Mouse (Mus musculus) kidney, adult 18-20 months (tissue): ENCODE data around the gene Rhox4a.
"Not testable (repeated sequence)": the region's sequence is repeated elsewhere in the genome, so short reads cannot be mapped to it uniquely, and the experiment has no call there.

ENCODE experiments used
- DNase-seq: peaks from one replicate; pipeline ENCODE4 v3.0.0; 2021

Gene Rhox4a

GRCm38 (mm10) chrX:37265038-37265437, at the start of gene Rhox4a:
TSS of gene Rhox4a (plus strand) at chrX:37265338.
- DNase-seq = not testable (repeated sequence)

- not testable (repeated sequence) for DNase-seq
These were observed 43.0 kb upstream of the Rhox4a start, which contains the start of gene Rhox1 for GRCm38 (mm10) chrX:37222158-37222557. TSS of gene Rhox1 (minus strand) at chrX:37222258.

GRCm38 (mm10) chrX:37244676-37245075, 20.5 kb upstream of the Rhox4a start, which contains the start of gene Rhox2a:
TSS of gene Rhox2a (plus strand) at chrX:37244976.
- DNase-seq = not testable (repeated sequence)

GRCm38 (mm10) chrX:37249619-37250018, 15.5 kb upstream of the Rhox4a start, which contains the start of gene Rhox3a:
TSS of gene Rhox3a (plus strand) at chrX:37249919.
- DNase-seq = not testable (repeated sequence)
